Mouse (Mus musculus): Measurements from ENCODE around the gene Tns2.
"Not testable (repeated sequence)": the region's sequence is repeated elsewhere in the genome, so short reads cannot be mapped to it uniquely, and the experiment has no call there.

Gene Tns2

DNA sequence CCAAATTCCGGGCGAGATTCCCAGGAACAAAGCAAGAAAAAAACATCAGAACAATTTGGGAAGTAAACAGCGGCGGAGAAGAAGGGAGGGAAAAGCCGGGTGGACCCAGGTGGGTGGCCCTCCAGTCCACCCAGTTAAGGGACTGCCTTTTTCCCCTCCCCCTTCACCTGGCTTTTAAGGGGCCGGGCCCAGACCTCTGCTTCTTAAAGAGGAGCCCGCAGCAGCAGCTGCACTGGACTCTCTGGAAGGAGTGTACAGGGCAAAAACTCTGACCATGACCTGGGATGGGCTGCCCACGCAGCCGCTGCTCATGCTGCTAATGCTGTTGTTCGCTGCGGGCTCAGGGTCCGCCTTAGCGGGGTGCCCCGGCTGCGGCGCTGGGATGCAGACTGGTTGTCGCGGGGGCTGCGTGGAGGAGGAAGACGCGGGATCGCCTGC, 44.1 kb downstream of the Tns2 start, which contains the start of gene Igfbp6:
Igfbp6 (plus strand) TSS at position 89 of the 438 bp plus-strand sequence.
- DNase-seq, result no peak

- DNase-seq, result no peak
These were observed 44.5 kb downstream of the Tns2 start for GRCm38 (mm10) chr15:102144726-102145125.

- DNase-seq, result no peak
These were observed 45.1 kb downstream of the Tns2 start for GRCm38 (mm10) chr15:102145330-102145729.

- DNase-seq, result no peak
These were observed 45.9 kb downstream of the Tns2 start for GRCm38 (mm10) chr15:102146089-102146488.

DNA sequence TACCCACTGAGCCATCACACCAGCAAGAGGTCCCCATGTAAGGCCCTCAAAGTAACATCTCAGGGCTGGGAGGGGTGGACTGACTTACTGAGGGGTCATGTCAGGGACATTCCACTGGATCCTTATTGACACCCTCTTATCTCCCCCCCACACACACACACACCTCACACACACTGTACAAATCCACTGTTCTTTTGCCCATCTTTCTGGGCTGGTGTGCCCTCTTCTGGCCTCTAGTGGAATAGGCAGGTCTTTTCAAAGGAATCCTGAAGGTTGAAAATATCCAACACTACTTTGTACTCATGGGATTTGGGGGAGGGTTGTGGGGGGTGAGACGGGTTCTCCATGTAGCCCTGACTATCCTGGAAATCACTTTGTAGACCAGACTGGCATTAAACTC, 46.7 kb downstream of the Tns2 start:
- peak; percentile 34 for DNase-seq

- no peak for DNase-seq
These were observed 47.6 kb downstream of the Tns2 start for GRCm38 (mm10) chr15:102147674-102148402.

DNA sequence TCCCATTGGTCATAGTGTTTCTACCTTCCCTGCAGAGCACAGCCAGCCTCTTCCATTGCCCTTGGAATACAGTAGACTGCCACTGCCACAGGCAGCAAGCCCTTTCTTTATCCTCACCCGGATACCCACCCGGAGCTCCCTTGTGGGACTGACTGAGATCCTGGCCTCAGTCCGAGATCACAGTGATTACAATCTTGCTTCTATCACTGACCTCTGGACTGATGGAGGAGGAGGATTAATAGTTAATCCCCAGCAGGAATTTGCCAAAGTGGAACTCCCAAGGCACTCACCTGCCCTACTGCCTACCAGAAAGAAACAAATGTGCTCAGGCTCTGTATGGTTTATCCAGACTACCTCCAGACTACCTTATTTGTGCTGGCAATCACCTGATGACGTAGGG, 49.3 kb downstream of the Tns2 start:
- peak; percentile 56 for DNase-seq

DNA sequence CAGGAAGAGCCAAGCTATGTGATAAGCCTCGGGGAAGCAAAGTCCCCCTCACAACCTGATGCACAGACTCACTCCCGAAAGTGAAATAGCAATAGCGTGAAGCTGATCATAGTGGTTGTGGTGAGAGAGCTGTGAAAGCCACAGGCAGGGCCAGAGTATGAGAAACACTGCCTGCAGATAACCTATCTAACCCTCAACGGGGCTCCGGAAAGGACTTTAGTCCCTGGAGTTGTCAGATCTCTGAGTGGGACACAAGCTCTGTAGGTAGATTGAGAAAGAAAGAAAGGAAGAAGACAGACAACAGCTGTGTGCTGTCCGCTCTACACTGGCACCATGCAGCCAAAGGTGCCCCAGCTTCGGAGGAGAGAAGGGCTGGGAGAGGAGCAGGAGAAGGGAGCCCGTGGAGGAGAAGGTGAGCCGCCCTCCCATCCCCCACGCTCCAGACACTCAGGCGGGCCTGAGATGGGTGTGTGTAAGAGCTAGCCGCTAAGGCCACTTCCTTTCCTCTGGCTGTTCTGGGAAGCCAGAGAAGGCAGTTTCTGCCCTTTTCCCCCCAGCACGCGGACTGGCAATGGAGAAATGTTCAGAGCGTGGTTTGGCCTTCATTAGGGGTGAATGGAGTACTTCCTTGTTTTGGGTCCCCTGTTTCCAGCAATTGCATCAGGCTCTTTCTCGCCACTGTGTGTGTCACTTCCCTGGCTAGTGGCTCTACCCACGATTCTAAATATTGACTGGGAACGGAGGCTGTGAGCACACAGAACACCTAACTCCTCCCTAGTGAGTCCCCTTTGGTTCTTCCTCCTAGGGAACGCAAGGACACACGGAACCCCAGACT, 50.3 kb downstream of the Tns2 start, which contains the start of gene Soat2:
Soat2 (plus strand) TSS at position 226 of the 835 bp plus-strand sequence.
- DNase-seq, result peak; percentile 27

DNA sequence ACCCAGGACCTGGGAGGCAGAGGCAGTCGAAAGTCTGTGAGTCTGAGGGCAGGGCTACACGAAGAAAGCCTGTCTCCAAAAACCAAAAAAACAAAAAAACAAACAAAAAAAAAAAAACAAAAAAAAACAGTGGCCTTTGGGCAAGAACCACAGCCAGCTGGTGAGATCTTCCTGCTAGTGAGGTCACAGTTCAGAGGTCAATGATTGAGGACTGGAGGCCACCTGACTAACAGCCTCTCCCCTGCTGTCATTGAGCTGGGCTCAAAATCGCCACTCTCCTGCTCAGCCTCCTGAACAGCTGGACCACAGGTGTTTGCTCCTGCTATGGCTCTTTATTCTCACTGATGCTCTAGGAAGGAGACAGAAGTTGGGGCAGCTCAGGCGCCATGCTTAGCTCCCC, 52.4 kb downstream of the Tns2 start:
- DNase-seq, result no peak

DNA sequence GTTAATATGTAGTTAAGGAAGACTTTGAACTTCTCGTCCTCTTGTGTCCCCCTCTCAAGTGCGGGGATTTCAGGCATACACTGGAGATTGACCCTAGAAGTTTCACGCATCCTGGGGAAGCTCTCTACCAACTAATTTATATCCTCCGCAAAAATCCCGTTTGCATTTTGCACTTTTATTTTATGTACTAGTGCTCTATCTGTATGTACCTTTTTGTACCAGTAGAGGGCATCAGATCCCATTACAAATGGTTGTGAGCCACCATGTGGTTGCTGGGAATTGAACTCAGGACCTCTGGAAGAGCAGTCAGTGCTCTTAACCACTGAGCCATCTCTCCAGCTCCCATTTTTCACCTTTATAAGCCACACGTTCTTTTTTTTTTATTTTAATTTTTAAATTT, 54.8 kb downstream of the Tns2 start:
- DNase-seq, result not testable (repeated sequence)

- no peak for DNase-seq
These were observed 56.6 kb downstream of the Tns2 start for GRCm38 (mm10) chr15:102156836-102157235.

GRCm38 (mm10) chr15:102160415-102161060, 60.3 kb downstream of the Tns2 start:
- DNase-seq, result no peak

GRCm38 (mm10) chr15:102163900-102164693, 63.9 kb downstream of the Tns2 start:
- DNase-seq, result no peak

DNA sequence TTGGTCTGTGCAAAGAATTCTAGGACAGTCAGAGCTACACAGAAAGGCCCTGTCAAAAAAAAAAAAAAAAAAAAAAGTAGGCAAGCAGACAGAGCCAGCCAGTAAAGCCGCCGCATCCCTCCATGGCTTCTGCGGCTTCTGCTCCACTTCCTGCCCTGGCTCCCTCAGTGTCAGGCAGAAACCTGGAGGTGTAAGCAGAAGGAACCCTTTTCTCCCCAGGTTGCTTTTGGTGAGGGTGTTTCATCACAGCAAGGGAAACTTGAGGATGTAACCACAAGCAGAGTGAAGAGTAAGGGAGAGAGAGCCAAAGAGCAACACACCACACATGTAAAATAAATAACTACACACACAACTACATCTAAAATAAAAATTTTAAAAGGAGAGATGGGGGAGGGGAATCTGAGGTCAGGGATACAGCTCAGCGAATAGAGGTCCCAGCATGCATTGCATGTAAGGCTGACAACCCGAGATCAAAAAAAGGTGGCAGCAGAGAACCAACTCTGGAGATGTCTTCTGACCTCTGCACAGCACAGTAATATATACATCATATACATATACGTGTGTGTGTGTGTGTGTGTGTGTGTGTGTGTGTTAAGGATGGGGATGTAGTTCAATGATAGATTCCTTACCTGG, 65.4 kb downstream of the Tns2 start:
- DNase-seq, result no peak

Measured in kidney, adult 11 months (tissue).